Mouse (Mus musculus): ENCODE results near the gene Olfr836. TPM values are rescaled to one million over a fixed set of nuclear protein-coding genes. Genes with fewer than 3 reads are reported as not detected.

Gene Olfr836
- not detected for polyA plus RNA-seq (2017; shearing (Covaris generic))

DNA sequence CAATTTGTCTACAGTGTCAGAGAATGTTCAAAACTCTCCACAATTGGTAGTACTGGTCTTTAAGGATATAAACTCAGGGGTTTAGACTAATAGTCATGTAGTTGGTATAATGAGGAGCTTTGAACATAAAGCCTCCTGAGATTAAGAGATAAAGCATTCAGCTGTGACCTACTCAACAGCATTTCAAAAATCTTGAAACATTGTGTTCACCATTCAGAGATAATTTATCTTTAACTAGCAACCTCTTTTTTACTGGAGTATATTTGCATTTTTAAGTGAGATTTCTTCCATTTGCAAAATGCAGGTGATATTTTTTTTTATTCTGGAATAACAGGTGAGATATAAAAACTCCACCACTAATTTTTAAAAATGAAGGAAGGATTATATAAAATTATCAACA, at the start of gene Olfr836:
TSS of gene Olfr836 (plus strand) at position 301 of the 400 bp plus-strand sequence.

DNA sequence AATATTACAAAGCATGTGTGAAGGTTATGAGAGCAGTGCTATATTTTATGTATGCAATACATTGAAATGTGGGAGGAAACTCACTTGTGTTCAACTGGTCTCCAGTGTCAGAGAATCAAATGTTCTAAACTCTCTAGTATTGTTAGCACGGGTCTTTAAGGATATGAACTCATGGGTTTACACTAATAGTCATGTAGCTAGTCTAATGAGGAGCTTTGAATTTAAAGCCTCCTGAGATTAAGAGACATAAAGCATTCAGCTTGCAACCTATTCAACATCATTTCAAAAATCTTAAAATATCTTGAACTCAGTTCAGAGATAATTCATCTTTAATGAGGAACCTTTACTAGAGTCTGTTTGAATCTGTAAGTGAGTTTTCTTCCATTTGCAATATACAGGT, 15.8 kb downstream of the Olfr836 start, which contains the start of gene Olfr837:
TSS of gene Olfr837 (plus strand) at position 301 of the 400 bp plus-strand sequence.

Other genes with a start within 250 kb of the Olfr836 start
- not detected for gene Olfr830, start 245.7 kb upstream of the Olfr836 start, polyA plus RNA-seq (2017; shearing (Covaris generic))
- gene Olfr832, start 183.3 kb upstream of the Olfr836 start, polyA plus RNA-seq (2017; shearing (Covaris generic)) = not detected
- not detected for gene Olfr834, start 132.4 kb upstream of the Olfr836 start, polyA plus RNA-seq (2017; shearing (Covaris generic))
- not detected for gene Olfr835, start 87.6 kb upstream of the Olfr836 start, polyA plus RNA-seq (2017; shearing (Covaris generic))
- gene Olfr837, start 15.9 kb downstream of the Olfr836 start, polyA plus RNA-seq (2017; shearing (Covaris generic)) = not detected
- gene Olfr839-ps1, start 56.9 kb downstream of the Olfr836 start, polyA plus RNA-seq (2017; shearing (Covaris generic)) = not detected
- not detected for gene Olfr843, start 131.6 kb downstream of the Olfr836 start, polyA plus RNA-seq (2017; shearing (Covaris generic))
- not detected for gene Olfr844, start 196.0 kb downstream of the Olfr836 start, polyA plus RNA-seq (2017; shearing (Covaris generic))
- not detected for gene Olfr845, start 216.1 kb downstream of the Olfr836 start, polyA plus RNA-seq (2017; shearing (Covaris generic))
- gene Olfr846, start 243.6 kb downstream of the Olfr836 start, polyA plus RNA-seq (2017; shearing (Covaris generic)) = not detected

Data from activated CD4-positive, CD25-positive, alpha-beta regulatory T cell, adult 9 weeks (primary cell).